Mouse (Mus musculus): Measurements from ENCODE around the gene Arl3. TPM values are rescaled to one million over a fixed set of nuclear protein-coding genes. Genes with fewer than 3 reads are reported as not detected.
A peak's percentile ranks its signal among the peaks of the same experiment; 100 is the strongest.

Gene Arl3
- total RNA-seq (2014; fragmentation: Nextera tagmentation): 5.2 and 12.0 TPM in 2 replicates
- total RNA-seq (2017): 16.4 and 18.9 TPM in 2 replicates
- 6.6 and 7.9 TPM in 2 replicates for polyA plus RNA-seq (2012)

GRCm38 (mm10) chr19:46572951-46573937 is at the start of gene Arl3, which contains the start of gene Sfxn2:
Gene Arl3 (minus strand): TSS chr19:46573198.
Gene Sfxn2 (plus strand): TSS chr19:46573365.
- Histone ChIP-seq H3K27me3 (ENCODE audit: insufficient read depth, low read length) (no peaks in the 10 kb centered on the region), H3K9me3 (replicated peaks) (no peaks in the 10 kb centered on the region), H3K4me1 (ENCODE audit: insufficient read depth, low read depth, low read length) (peaks cover 32% of the 10 kb centered on the region), H3K4me3 (ENCODE audit: low read depth, low read length) (peak within 1 kb of the TSS; percentile 79), H3K36me3 (replicated peaks) (no peaks in the 10 kb centered on the region)
- DNase-seq (ENCODE audit: low spot score) (peak; percentile 99), ATAC-seq (ENCODE audit: extremely low read depth, insufficient number of reproducible peaks, low FRiP score, poor library complexity, severe bottlenecking) (peak; percentile 94)
- no peak for TF ChIP-seq CTCF (IDR thresholded peaks at IDR 0.05; ENCODE audit: low read depth, low read length)
- TF ChIP-seq POLR2AphosphoS5 (IDR thresholded peaks at IDR 0.05; ENCODE audit: insufficient replicate concordance, low read depth, low read length): no peak
- TF ChIP-seq TAL1 (conservative IDR thresholded peaks at IDR 0.05; ENCODE audit: low read depth, low read length): no peak
- no peak for TF ChIP-seq GATA1 (IDR thresholded peaks at IDR 0.05; ENCODE audit: borderline replicate concordance, low read length)
- TF ChIP-seq GATA2 (IDR thresholded peaks at IDR 0.05; ENCODE audit: borderline replicate concordance, low read depth, low read length): no peak

DNA sequence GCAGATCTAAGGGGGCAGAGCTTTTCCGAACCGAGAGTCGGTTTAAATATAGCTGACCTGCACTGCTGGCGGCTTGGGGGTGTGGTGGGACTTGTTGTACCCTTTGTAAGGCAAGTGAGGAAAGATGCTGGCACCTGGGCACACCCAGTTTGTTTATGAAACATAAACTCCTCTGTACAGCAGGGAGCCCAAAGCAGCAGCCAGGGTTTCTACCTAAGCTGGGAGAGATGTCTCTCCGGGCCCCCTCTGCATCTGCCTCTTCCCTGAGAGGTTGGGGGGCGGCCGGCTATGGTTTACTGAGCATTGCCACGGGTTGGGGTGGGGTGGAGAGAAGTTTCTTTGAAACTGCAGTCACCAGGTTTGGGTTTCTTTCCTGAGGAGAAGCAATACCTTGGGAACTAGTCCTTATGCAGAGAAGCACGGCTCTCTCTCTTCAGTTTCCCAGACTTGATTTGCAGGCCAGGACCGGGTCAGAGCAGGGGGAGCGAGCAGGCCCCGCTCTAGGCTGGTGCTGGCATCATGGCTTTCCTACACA is 49.7 kb upstream of the Arl3 start:
- peaks cover 2% of the 10 kb centered on the region; the same call in 1 of the 2 replicates for H3K27me3 ChIP-seq (ENCODE audit: insufficient read depth, low read length)
- no peak overlapping the region for H3K4me3 ChIP-seq (ENCODE audit: low read depth, low read length)
- ATAC-seq (ENCODE audit: extremely low read depth, insufficient number of reproducible peaks, low FRiP score, poor library complexity, severe bottlenecking): no peak
- H3K9me3 ChIP-seq (replicated peaks): no peaks in the 10 kb centered on the region
- peaks cover 4% of the 10 kb centered on the region; the same call in 1 of the 2 replicates for H3K4me1 ChIP-seq (ENCODE audit: insufficient read depth, low read depth, low read length)
- peaks cover 91% of the 10 kb centered on the region for H3K36me3 ChIP-seq (replicated peaks)
- DNase-seq (ENCODE audit: low spot score): no peak
- no peak for TF ChIP-seq CTCF (IDR thresholded peaks at IDR 0.05; ENCODE audit: low read depth, low read length)
- no peak for TF ChIP-seq TAL1 (conservative IDR thresholded peaks at IDR 0.05; ENCODE audit: low read depth, low read length)
- no peak for TF ChIP-seq GATA2 (IDR thresholded peaks at IDR 0.05; ENCODE audit: borderline replicate concordance, low read depth, low read length)
- no peak for TF ChIP-seq POLR2AphosphoS5 (IDR thresholded peaks at IDR 0.05; ENCODE audit: insufficient replicate concordance, low read depth, low read length)
- no peak for TF ChIP-seq GATA1 (IDR thresholded peaks at IDR 0.05; ENCODE audit: borderline replicate concordance, low read length)

DNA sequence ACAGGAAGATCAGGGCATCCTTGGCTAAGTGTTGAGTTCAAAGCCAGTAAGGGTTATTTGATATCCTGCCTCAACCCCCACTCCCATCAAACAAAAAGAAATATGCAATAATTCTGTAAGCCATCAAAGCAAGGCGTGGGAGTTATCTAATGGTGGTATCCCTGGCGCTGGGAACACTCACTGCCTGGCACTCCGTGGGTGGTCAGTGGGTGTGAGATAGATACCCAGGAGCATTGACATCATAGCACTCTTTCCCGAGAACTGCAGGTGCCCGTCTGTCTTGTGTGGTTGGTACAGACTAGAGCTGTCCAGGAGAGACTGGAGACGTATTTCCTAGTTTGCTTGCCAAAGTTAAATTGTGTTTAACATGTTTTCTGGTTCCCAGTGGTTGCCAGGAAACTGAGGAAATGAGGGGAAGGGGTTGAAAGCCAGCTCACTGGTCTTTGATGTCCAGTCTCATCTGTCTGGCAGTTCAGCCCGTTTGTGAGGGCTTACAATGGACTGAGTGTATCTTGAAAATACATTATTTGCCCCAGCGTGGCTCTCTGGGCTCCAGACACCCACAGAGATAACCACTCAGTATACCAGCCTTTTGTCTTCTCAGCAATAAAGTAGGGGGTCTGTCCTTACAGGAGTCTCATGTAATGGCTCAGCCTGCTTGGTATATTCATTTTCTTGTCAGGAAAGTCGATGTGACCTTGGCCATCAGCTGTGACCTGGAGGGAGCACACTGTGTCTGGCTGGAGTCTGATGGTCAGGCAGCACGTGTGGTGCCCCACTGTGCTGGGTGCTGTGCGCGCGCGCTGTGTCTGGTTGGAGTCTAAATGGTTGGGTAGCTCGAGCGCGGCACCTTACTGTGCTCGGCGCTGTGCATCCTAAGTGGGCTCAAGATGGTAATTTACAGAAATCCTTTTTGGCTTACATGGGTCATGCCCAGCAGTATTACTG is 48.5 kb upstream of the Arl3 start:
- TF ChIP-seq GATA2 (IDR thresholded peaks at IDR 0.05; ENCODE audit: borderline replicate concordance, low read depth, low read length): no peak
- no peak for TF ChIP-seq GATA1 (IDR thresholded peaks at IDR 0.05; ENCODE audit: borderline replicate concordance, low read length)
- TF ChIP-seq TAL1 (conservative IDR thresholded peaks at IDR 0.05; ENCODE audit: low read depth, low read length): no peak
- TF ChIP-seq CTCF (IDR thresholded peaks at IDR 0.05; ENCODE audit: low read depth, low read length): no peak
- Histone ChIP-seq H3K36me3 (replicated peaks) (peaks cover 94% of the 10 kb centered on the region), H3K27me3 (ENCODE audit: insufficient read depth, low read length) (peaks cover 2% of the 10 kb centered on the region; the same call in 1 of the 2 replicates), H3K9me3 (replicated peaks) (no peaks in the 10 kb centered on the region), H3K4me1 (ENCODE audit: insufficient read depth, low read depth, low read length) (peaks cover 4% of the 10 kb centered on the region; the same call in 1 of the 2 replicates), H3K4me3 (ENCODE audit: low read depth, low read length) (no peak overlapping the region)
- ATAC-seq (ENCODE audit: extremely low read depth, insufficient number of reproducible peaks, low FRiP score, poor library complexity, severe bottlenecking) (no peak), DNase-seq (ENCODE audit: low spot score) (no peak)

DNA sequence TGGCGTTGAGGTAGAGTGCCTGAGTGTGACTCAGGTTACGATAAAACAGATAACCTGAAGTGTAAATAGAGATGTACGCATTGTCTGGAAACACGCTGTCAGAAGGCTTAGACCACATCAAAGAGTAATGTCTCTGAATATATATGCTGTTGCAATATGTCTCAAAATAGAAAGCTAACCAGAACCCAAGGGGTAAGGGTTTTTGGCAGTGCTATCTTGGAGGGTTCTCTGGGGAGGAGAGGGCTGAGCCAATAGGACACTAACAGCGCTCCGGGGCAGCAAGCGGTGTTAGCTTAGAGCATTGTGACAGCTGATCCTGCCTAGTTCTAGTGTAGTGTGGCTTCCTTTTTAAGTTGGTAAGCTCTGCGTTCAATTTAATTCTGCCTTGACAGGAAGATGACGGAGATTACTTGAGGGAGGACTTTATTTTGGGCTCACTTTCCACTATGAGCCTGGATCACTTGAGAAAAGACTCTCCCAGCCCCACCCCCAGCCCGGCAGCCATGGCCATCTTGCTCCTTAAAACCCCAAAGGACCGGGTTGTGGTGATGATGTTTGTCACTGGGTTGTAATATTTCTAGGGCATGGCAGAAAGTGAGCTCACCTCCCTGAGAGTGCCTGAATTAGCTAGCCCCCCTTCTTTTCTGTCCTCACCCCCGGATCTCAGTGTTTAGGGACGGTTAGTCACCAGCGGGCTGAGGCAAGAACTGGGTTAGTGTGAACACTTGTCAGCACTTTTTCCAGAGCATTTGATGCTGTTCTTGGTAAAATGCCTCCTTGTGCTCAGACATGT is 47.2 kb upstream of the Arl3 start:
- no peak for DNase-seq (ENCODE audit: low spot score)
- Histone ChIP-seq H3K27me3 (ENCODE audit: insufficient read depth, low read length) (peaks cover 2% of the 10 kb centered on the region; the same call in 1 of the 2 replicates), H3K36me3 (replicated peaks) (peaks cover 99% of the 10 kb centered on the region), H3K9me3 (replicated peaks) (no peaks in the 10 kb centered on the region), H3K4me3 (ENCODE audit: low read depth, low read length) (no peak overlapping the region), H3K4me1 (ENCODE audit: insufficient read depth, low read depth, low read length) (peaks cover 4% of the 10 kb centered on the region; the same call in 1 of the 2 replicates)
- no peak for TF ChIP-seq CTCF (IDR thresholded peaks at IDR 0.05; ENCODE audit: low read depth, low read length)
- no peak for TF ChIP-seq TAL1 (conservative IDR thresholded peaks at IDR 0.05; ENCODE audit: low read depth, low read length)
- TF ChIP-seq GATA1 (IDR thresholded peaks at IDR 0.05; ENCODE audit: borderline replicate concordance, low read length): no peak
- TF ChIP-seq POLR2AphosphoS5 (IDR thresholded peaks at IDR 0.05; ENCODE audit: insufficient replicate concordance, low read depth, low read length): no peak
- no peak for TF ChIP-seq GATA2 (IDR thresholded peaks at IDR 0.05; ENCODE audit: borderline replicate concordance, low read depth, low read length)
- ATAC-seq (ENCODE audit: extremely low read depth, insufficient number of reproducible peaks, low FRiP score, poor library complexity, severe bottlenecking): no peak

DNA sequence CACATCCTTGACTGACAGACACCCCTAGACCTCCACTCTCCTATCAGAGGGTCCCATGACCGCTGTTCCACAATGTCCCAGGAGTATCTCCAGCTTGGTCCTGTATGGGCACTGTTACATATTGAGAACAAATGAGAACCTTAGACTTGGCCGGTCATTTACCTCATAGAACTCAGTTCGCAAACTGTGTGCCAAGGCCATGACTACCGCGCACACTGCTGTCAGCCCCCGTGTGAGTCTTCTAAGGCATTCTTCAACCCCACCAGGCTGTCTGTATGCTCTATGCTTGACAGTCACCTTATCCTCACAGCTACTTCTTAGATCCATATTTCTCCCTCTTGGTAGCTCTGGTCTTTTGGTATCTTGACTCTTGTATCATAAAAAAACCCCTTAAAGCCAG is 46.5 kb upstream of the Arl3 start:
- Histone ChIP-seq H3K36me3 (replicated peaks) (peaks cover 99% of the 10 kb centered on the region), H3K4me3 (ENCODE audit: low read depth, low read length) (no peak overlapping the region), H3K27me3 (ENCODE audit: insufficient read depth, low read length) (peaks cover 2% of the 10 kb centered on the region; the same call in 1 of the 2 replicates), H3K9me3 (replicated peaks) (no peaks in the 10 kb centered on the region), H3K4me1 (ENCODE audit: insufficient read depth, low read depth, low read length) (peaks cover 7% of the 10 kb centered on the region; the same call in 1 of the 2 replicates)
- ATAC-seq (ENCODE audit: extremely low read depth, insufficient number of reproducible peaks, low FRiP score, poor library complexity, severe bottlenecking): no peak
- TF ChIP-seq POLR2AphosphoS5 (IDR thresholded peaks at IDR 0.05; ENCODE audit: insufficient replicate concordance, low read depth, low read length): no peak
- TF ChIP-seq GATA2 (IDR thresholded peaks at IDR 0.05; ENCODE audit: borderline replicate concordance, low read depth, low read length): no peak
- TF ChIP-seq TAL1 (conservative IDR thresholded peaks at IDR 0.05; ENCODE audit: low read depth, low read length): no peak
- no peak for TF ChIP-seq GATA1 (IDR thresholded peaks at IDR 0.05; ENCODE audit: borderline replicate concordance, low read length)
- no peak for TF ChIP-seq CTCF (IDR thresholded peaks at IDR 0.05; ENCODE audit: low read depth, low read length)
- DNase-seq (ENCODE audit: low spot score): no peak
